Mouse (Mus musculus): Measurements from ENCODE around the gene Kmt5c. TPM values are rescaled to one million over a fixed set of nuclear protein-coding genes. Genes with fewer than 3 reads are reported as not detected.
A peak's percentile ranks its signal among the peaks of the same experiment; 100 is the strongest.

Kmt5c gene
- polyA plus RNA-seq (2016; fragmentation: Nextera tagmentation; extraction: Ambion mirVana), result 79.0 and 79.5 TPM in 2 replicates

DNA sequence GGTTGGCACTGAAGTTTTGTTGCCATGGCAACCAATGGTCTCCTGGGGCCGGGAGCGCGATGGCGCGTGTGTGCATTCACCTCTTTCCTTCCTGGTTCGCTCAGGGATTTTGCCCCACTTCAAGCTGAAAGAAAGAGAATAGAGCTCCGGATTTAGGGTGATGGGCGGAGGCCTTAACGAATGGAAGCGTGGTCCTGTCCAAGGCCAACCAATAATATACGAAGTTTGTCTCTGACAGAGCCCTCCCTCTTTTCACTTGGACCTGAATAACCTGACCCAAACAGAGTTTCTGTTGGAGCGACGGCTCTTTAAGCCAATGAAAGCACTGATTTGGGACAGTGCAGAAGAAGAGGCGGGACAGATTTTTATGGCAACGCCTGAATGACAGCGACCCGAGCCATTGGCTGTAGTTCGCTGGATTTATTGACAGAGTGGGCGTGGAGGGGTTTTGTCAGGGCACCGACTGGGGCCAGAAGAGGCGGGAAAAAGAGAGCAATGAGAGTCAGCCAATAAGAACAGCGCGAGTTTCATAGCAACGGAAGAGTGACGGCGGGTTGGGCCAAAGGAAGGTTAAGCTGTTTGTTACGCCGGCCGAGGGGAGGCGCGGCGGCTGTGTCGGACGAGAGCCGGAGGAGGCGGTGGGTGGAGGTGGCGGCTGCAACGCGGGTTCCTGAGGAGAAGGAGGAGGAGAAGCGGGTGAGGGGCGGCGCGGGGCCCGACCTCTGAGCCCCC, at the start of gene Kmt5c:
Gene Kmt5c, plus strand, starts transcription at position 572 of the 732 bp plus-strand sequence.
- peaks cover 51% of the 10 kb centered on the region for H3K4me1 ChIP-seq
- peak within 1 kb of the TSS; percentile 86 for H3K4me3 ChIP-seq
- ATAC-seq, result peak; percentile 88
- peaks cover 30% of the 10 kb centered on the region for H3K36me3 ChIP-seq
- no peaks in the 10 kb centered on the region for H3K27me3 ChIP-seq (replicated peaks)
- peak within 1 kb of the TSS; percentile 93 for H3K9ac ChIP-seq
- no peaks in the 10 kb centered on the region for H3K9me3 ChIP-seq (replicated peaks)
- WGBS (ENCODE audit: insufficient replicate concordance), result under 1% methylated on average over 42 of the region's 44 CpGs
- peak within 1 kb of the TSS; percentile 98 for H3K27ac ChIP-seq
- peak within 1 kb of the TSS; percentile 94 for H3K4me2 ChIP-seq

DNA sequence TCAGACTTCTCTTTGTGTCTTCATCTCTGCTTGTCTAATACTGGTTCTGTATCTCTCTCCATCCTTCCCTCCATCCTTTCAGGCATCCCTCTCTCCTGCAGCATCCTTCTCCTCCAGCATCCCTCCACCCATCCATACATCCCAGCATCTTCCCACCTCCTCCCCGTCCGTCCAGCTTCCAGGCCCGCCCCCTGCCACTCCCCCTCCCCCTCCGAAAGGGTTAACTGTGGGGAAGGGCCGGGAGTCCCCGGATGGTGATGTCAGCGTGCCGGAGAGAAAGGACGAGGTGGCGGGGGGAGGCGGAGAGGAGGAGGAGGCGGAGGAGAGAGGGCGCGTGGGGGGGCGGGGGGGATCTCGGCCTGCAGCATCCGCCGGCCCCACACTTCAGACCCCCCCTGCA, 49.5 kb upstream of the Kmt5c start, which contains the start of gene Brsk1:
Gene Brsk1, plus strand, starts transcription at position 218 of the 400 bp plus-strand sequence.
- Histone ChIP-seq H3K9ac (peak within 1 kb of the TSS; percentile 73), H3K36me3 (peaks cover 5% of the 10 kb centered on the region), H3K9me3 (replicated peaks) (no peaks in the 10 kb centered on the region), H3K4me3 (peak within 1 kb of the TSS; percentile 58), H3K27ac (peak within 1 kb of the TSS; percentile 63; the same call in 1 of the 2 replicates), H3K27me3 (replicated peaks) (peaks cover 33% of the 10 kb centered on the region), H3K4me1 (peaks cover 14% of the 10 kb centered on the region), H3K4me2 (peak within 1 kb of the TSS; percentile 77)
- no peak for ATAC-seq
- WGBS (ENCODE audit: insufficient replicate concordance), result 6% methylated on average over 5 of the region's 18 CpGs

GRCm38 (mm10) chr7:4690951-4691653, 48.8 kb upstream of the Kmt5c start:
- 22% methylated on average over 21 of the region's 35 CpGs for WGBS (ENCODE audit: insufficient replicate concordance)
- peak; percentile 48; the same call in 1 of the 2 replicates for ATAC-seq
- Histone ChIP-seq H3K9ac (peak overlapping the region; percentile 73), H3K36me3 (peaks cover 5% of the 10 kb centered on the region), H3K4me2 (peak overlapping the region; percentile 77), H3K9me3 (replicated peaks) (no peaks in the 10 kb centered on the region), H3K4me1 (peaks cover 10% of the 10 kb centered on the region), H3K4me3 (peak overlapping the region; percentile 58), H3K27me3 (replicated peaks) (peaks cover 33% of the 10 kb centered on the region), H3K27ac (peak overlapping the region; percentile 63; the same call in 1 of the 2 replicates)

- 74% methylated on average over 6 of the region's 6 CpGs for WGBS (ENCODE audit: insufficient replicate concordance)
- Histone ChIP-seq H3K4me2 (no peak overlapping the region), H3K4me3 (no peak overlapping the region), H3K36me3 (peaks cover 9% of the 10 kb centered on the region), H3K27ac (no peak overlapping the region), H3K9ac (no peak overlapping the region), H3K27me3 (replicated peaks) (peaks cover 33% of the 10 kb centered on the region), H3K9me3 (replicated peaks) (no peaks in the 10 kb centered on the region), H3K4me1 (peaks cover 10% of the 10 kb centered on the region)
- ATAC-seq, result no peak
Observed at GRCm38 (mm10) chr7:4693004-4693403, 46.9 kb upstream of the Kmt5c start.

DNA sequence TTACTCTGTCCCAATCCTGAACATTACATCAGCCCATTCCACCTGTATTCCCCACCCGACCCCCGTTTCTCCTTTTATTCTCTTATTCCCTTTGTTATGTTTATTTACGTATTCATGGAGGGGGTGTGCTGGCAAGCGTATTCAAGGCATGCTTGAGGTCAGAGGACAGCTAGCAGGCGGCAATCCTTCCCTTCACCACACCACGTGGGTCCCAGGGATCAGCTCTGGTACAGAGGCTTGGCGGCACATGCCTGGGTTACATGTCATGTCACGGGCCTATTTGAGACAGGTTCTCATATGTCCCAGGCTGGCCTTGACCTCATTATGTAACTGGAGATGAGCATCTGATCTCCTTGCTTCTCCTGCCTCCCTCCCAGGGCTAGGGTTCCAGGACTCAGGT, 37.6 kb upstream of the Kmt5c start:
- no peak for ATAC-seq
- 70% methylated on average over 8 of the region's 8 CpGs for WGBS (ENCODE audit: insufficient replicate concordance)
- peaks cover 6% of the 10 kb centered on the region; the same call in 1 of the 2 replicates for H3K4me1 ChIP-seq
- 0 out of 2 replicates have a peak, but pooled peaks cover 5% of the 10 kb centered on the region for H3K36me3 ChIP-seq
- H3K4me3 ChIP-seq, result no peak overlapping the region
- peaks cover 25% of the 10 kb centered on the region for H3K27me3 ChIP-seq (replicated peaks)
- H3K9ac ChIP-seq, result no peak overlapping the region
- H3K4me2 ChIP-seq, result no peak overlapping the region
- no peak overlapping the region for H3K27ac ChIP-seq
- no peaks in the 10 kb centered on the region for H3K9me3 ChIP-seq (replicated peaks)

DNA sequence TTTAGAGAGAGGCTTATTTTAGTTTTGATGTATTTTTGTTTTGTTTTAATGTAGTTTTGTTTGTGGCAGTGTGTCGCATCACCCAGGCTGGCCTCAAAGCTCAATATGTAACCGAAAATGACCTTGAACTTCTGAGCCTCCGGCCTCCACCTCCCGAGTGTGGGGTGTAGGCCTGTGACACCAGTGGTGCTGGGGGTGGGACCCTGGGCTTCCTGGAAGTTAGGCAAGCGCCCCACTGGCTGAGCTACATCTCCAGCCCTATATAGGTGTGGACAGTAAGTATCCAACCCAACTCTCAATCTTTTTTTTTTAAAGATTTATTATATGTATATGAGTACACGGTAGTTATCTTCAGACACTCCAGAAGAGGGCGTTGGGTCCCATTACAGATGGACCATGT, 36.7 kb upstream of the Kmt5c start:
- Histone ChIP-seq H3K4me2 (no peak overlapping the region), H3K27me3 (replicated peaks) (peaks cover 33% of the 10 kb centered on the region), H3K4me1 (peaks cover 6% of the 10 kb centered on the region; the same call in 1 of the 2 replicates), H3K9ac (no peak overlapping the region), H3K4me3 (no peak overlapping the region), H3K36me3 (0 out of 2 replicates have a peak, but pooled peaks cover 5% of the 10 kb centered on the region), H3K9me3 (replicated peaks) (no peaks in the 10 kb centered on the region), H3K27ac (no peak overlapping the region)
- ATAC-seq, result no peak
- WGBS (ENCODE audit: insufficient replicate concordance), result 79% methylated on average over 7 of the region's 7 CpGs

GRCm38 (mm10) chr7:4705098-4705497, 34.8 kb upstream of the Kmt5c start:
- ATAC-seq, result no peak
- Histone ChIP-seq H3K4me3 (no peak overlapping the region), H3K4me2 (peak overlapping the region; percentile 50), H3K36me3 (0 out of 2 replicates have a peak, but pooled peaks cover 7% of the 10 kb centered on the region), H3K9me3 (replicated peaks) (no peaks in the 10 kb centered on the region), H3K27ac (no peak overlapping the region), H3K27me3 (replicated peaks) (peaks cover 35% of the 10 kb centered on the region), H3K4me1 (peaks cover 6% of the 10 kb centered on the region; the same call in 1 of the 2 replicates), H3K9ac (no peak overlapping the region)
- WGBS (ENCODE audit: insufficient replicate concordance), result 29% methylated on average over 18 of the region's 18 CpGs

- H3K4me1 ChIP-seq, result no peaks in the 10 kb centered on the region
- no peak overlapping the region for H3K4me2 ChIP-seq
- no peak for ATAC-seq
- WGBS (ENCODE audit: insufficient replicate concordance), result 64% methylated on average over 3 of the region's 3 CpGs
- H3K36me3 ChIP-seq, result 0 out of 2 replicates have a peak, but pooled peaks cover 2% of the 10 kb centered on the region
- H3K27ac ChIP-seq, result no peak overlapping the region
- H3K9me3 ChIP-seq (replicated peaks), result no peaks in the 10 kb centered on the region
- H3K9ac ChIP-seq, result no peak overlapping the region
- H3K27me3 ChIP-seq (replicated peaks), result peaks cover 7% of the 10 kb centered on the region
- H3K4me3 ChIP-seq, result no peak overlapping the region
Observed at GRCm38 (mm10) chr7:4712594-4712993, 27.3 kb upstream of the Kmt5c start.

GRCm38 (mm10) chr7:4716955-4717354, 23.0 kb upstream of the Kmt5c start:
- Histone ChIP-seq H3K27me3 (replicated peaks) (no peaks in the 10 kb centered on the region), H3K4me1 (no peaks in the 10 kb centered on the region), H3K4me3 (no peak overlapping the region), H3K27ac (no peak overlapping the region), H3K9ac (no peak overlapping the region), H3K4me2 (no peak overlapping the region), H3K36me3 (no peaks in the 10 kb centered on the region), H3K9me3 (replicated peaks) (no peaks in the 10 kb centered on the region)
- 45% methylated on average over 6 of the region's 6 CpGs for WGBS (ENCODE audit: insufficient replicate concordance)
- no peak for ATAC-seq

DNA sequence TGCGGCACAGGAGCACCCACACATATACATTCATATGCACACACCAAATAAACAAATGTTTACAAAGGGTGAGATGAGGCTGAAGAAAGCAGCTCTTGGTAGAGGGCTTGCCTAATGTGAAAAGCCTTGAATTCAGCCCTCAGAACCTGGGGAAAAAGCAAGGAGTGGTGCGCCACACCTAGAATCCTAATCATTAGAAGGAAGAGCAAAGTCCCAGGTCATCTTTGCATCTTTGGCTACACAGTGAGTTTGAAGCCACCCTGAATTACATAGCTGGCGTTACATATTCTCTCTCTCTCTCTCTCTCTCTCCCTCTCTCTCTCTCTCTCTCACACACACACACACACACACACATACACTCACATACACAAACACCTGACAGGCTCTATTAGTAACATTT, 20.6 kb upstream of the Kmt5c start:
- ATAC-seq, result no peak
- Histone ChIP-seq H3K4me1 (peaks cover under 1% of the 10 kb centered on the region; the same call in 1 of the 2 replicates), H3K4me2 (no peak overlapping the region), H3K36me3 (no peaks in the 10 kb centered on the region), H3K27me3 (replicated peaks) (0 out of 2 replicates have a peak, but pooled peaks cover 2% of the 10 kb centered on the region), H3K27ac (no peak overlapping the region), H3K9me3 (replicated peaks) (no peaks in the 10 kb centered on the region), H3K9ac (no peak overlapping the region), H3K4me3 (no peak overlapping the region)
- 81% methylated on average over 3 of the region's 3 CpGs for WGBS (ENCODE audit: insufficient replicate concordance)

- peaks cover 14% of the 10 kb centered on the region; the same call in 1 of the 2 replicates for H3K4me1 ChIP-seq
- H3K9ac ChIP-seq, result no peak overlapping the region
- H3K4me2 ChIP-seq, result peak overlapping the region; percentile 57
- no peak for ATAC-seq
- no peaks in the 10 kb centered on the region for H3K9me3 ChIP-seq (replicated peaks)
- 0 out of 2 replicates have a peak, but pooled peaks cover 12% of the 10 kb centered on the region for H3K27me3 ChIP-seq (replicated peaks)
- no peak overlapping the region for H3K27ac ChIP-seq
- H3K36me3 ChIP-seq, result no peaks in the 10 kb centered on the region
- 30% methylated on average over 12 of the region's 12 CpGs for WGBS (ENCODE audit: insufficient replicate concordance)
- peak overlapping the region; percentile 37 for H3K4me3 ChIP-seq
Observed at GRCm38 (mm10) chr7:4723508-4723907, 16.4 kb upstream of the Kmt5c start.

DNA sequence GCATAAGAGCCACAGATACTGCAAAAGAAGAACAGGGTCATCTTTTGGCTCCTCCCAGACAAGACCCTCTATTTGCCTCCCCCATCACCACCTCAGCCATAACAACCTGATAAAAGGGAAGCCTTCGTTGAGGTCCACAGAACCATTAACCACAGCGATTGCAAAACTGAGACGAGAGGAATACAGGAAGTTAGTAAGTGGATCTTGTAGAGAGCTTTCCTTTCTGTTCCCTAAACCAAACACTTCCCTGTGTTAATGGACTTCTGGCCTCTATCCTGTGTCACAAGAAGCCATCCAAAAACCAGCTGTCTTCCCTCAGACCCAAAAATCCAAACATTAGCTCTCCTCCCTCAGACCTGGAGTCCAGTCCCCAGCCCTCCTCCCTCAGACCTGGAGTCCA, 15.6 kb upstream of the Kmt5c start:
- no peak overlapping the region; the same call in 1 of the 2 replicates for H3K4me2 ChIP-seq
- no peak overlapping the region for H3K9ac ChIP-seq
- no peak; the same call in 1 of the 2 replicates for ATAC-seq
- no peaks in the 10 kb centered on the region for H3K36me3 ChIP-seq
- H3K9me3 ChIP-seq (replicated peaks), result no peaks in the 10 kb centered on the region
- H3K27me3 ChIP-seq (replicated peaks), result 0 out of 2 replicates have a peak, but pooled peaks cover 14% of the 10 kb centered on the region
- H3K4me3 ChIP-seq, result no peak overlapping the region
- WGBS (ENCODE audit: insufficient replicate concordance), result 24% methylated on average over 3 of the region's 3 CpGs
- peaks cover 14% of the 10 kb centered on the region; the same call in 1 of the 2 replicates for H3K4me1 ChIP-seq
- no peak overlapping the region for H3K27ac ChIP-seq
